Mouse (Mus musculus): ENCODE results near the gene Cyp2s1.

Cyp2s1 gene

GRCm38 (mm10) chr7:25780753-25781152, 36.0 kb downstream of the Cyp2s1 start:
- no peak for DNase-seq

- no peak for DNase-seq
These were observed 36.7 kb downstream of the Cyp2s1 start for GRCm38 (mm10) chr7:25780021-25780420.

- DNase-seq: no peak
These were observed 48.5 kb downstream of the Cyp2s1 start for GRCm38 (mm10) chr7:25768229-25768628.

GRCm38 (mm10) chr7:25766108-25766507, 50.6 kb downstream of the Cyp2s1 start:
- no peak for DNase-seq

GRCm38 (mm10) chr7:25764221-25764620, 52.5 kb downstream of the Cyp2s1 start:
- no peak for DNase-seq

GRCm38 (mm10) chr7:25763678-25764077, 53.0 kb downstream of the Cyp2s1 start:
- no peak for DNase-seq

GRCm38 (mm10) chr7:25761354-25761753, 55.4 kb downstream of the Cyp2s1 start:
- peak; percentile 51 for DNase-seq

- DNase-seq: peak; percentile 94
These were observed 60.7 kb downstream of the Cyp2s1 start for GRCm38 (mm10) chr7:25756011-25756410.

- DNase-seq: peak; percentile 58
These were observed 61.3 kb downstream of the Cyp2s1 start for GRCm38 (mm10) chr7:25755468-25755833.

GRCm38 (mm10) chr7:25754738-25755467, 61.8 kb downstream of the Cyp2s1 start, which contains the start of gene Hnrnpul1:
Gene Hnrnpul1, minus strand, starts transcription at chr7:25754757.
- peak; percentile 100 for DNase-seq

- no peak for DNase-seq
These were observed 62.3 kb downstream of the Cyp2s1 start for GRCm38 (mm10) chr7:25754439-25754737.

- peak; percentile 25 for DNase-seq
These were observed 62.9 kb downstream of the Cyp2s1 start for GRCm38 (mm10) chr7:25753643-25754438.

- DNase-seq: no peak
These were observed 63.6 kb downstream of the Cyp2s1 start for GRCm38 (mm10) chr7:25753076-25753475.

Data from lung, postnatal 14 days (tissue).